Mouse (Mus musculus): ENCODE data around the gene Rbms1.

GRCm38 (mm10) chr2:60972189-60972814, 9.3 kb upstream of the Rbms1 start:
- TF ChIP-seq CTCF (IDR thresholded peaks at IDR 0.05; ENCODE audit: extremely low read depth, insufficient read depth, insufficient read length, insufficient replicate concordance) (no peak), POLR2A (IDR thresholded peaks at IDR 0.05; ENCODE audit: low read depth, low read length) (no peak)
